Mouse (Mus musculus) midbrain, embryonic 12.5 days (tissue): ENCODE data around the gene Atp11a. TPM values are rescaled to one million over a fixed set of nuclear protein-coding genes. Genes with fewer than 3 reads are reported as not detected.

ENCODE experiments used
- ATAC-seq: fragments of 200-750 bp; cut with Nextera tagmentation; 2 replicates; pipeline ENCODE4 v1.8.0; 2017; ENCODE audit warnings: low read depth, moderate TSS enrichment, moderate library complexity; ENCODE audit not compliant: low FRiP score
- H3K27ac ChIP-seq: fragments of 300-500 bp; sonication (generic); replicated peaks from 2 replicates; pipeline ENCODE4 v1.5.1; 2016; ENCODE audit warnings: mild to moderate bottlenecking
- H3K27me3 ChIP-seq: fragments of 300-500 bp; sonication (generic); 2 replicates; pipeline ENCODE4 v1.6.1; 2016; ENCODE audit warnings: mild to moderate bottlenecking
- H3K36me3 ChIP-seq: fragments of 300-500 bp; sonication (generic); 2 replicates; pipeline ENCODE4 v1.6.1; 2016
- H3K4me1 ChIP-seq: fragments of 300-500 bp; sonication (generic); 2 replicates; pipeline ENCODE4 v1.6.1; 2016
- H3K4me2 ChIP-seq: fragments of 300-500 bp; sonication (generic); replicated peaks from 2 replicates; pipeline ENCODE4 v1.6.1; 2016; ENCODE audit warnings: mild to moderate bottlenecking, moderate library complexity
- H3K4me3 ChIP-seq: fragments of 300-500 bp; sonication (generic); 2 replicates; pipeline ENCODE4 v1.5.1; 2016; ENCODE audit warnings: mild to moderate bottlenecking
- H3K9ac ChIP-seq: fragments of 300-500 bp; sonication (generic); replicated peaks from 2 replicates; pipeline ENCODE4 v1.6.1; 2016; ENCODE audit warnings: mild to moderate bottlenecking, moderate library complexity
- H3K9me3 ChIP-seq: fragments of 300-500 bp; sonication (generic); 2 replicates; pipeline ENCODE4 v1.6.1; 2016; ENCODE audit warnings: mild to moderate bottlenecking
- WGBS: fragments of 180-500 bp; shearing (Covaris S2); methylation state at CpG from one replicate; pipeline ENCODE4 v1.1.7; 2016; 5-methylcytosine and 5-hydroxymethylcytosine counted together
- polyA plus RNA-seq: library from polyadenylated mRNA; unstranded; fragments of >200 nt; fragmentation: Nextera tagmentation; extraction: Ambion mirVana; gene quantifications from 2 replicates; pipeline ENCODE4 v1.2.1, GENCODE M21; 2016

The Atp11a gene
- polyA plus RNA-seq, result 15.2 and 16.5 TPM in 2 replicates

DNA sequence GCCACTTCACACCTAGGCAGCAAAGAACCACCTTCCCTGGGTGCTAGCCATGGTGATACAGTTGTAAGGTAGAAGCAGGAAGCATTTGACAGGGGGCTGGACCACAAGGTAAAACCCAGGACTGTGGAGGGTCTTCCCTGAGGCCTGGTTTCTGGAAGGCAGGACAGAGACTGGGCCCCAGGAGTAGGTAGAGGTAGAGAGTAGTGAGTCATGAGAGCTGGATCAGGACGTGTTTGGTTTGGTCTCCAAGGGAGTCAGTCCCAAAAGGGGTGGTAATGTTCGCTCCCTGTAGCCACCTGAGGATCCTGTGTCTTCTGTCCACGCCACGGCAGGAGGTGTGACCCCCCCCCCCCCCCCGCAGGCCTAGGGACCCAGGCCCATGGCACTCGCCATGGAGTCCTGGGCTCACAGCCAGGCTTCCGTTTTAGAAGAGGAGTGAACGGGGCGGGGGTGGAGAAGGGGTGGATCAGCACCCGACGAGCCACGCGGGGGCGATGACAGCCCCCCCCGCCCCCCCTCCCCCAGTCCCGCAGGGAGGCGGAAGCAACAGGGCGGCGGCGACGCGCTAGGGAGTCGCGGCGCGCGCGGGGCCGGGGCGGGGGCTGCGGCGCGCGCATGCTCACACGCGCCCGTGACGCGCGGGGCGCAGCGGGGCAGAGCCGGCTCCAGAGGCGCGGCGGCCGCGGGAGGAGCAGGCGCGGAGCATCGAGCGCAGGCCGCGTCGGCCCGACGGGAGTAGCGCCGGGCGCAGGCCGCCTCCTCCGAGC lies at the start of gene Atp11a:
Atp11a (plus strand) TSS at position 624 of the 767 bp plus-strand sequence.
- peak; percentile 90 for ATAC-seq
- peak within 1 kb of the TSS; percentile 93 for H3K4me2 ChIP-seq
- peak within 1 kb of the TSS; percentile 91 for H3K9ac ChIP-seq
- H3K27me3 ChIP-seq, result 0 out of 2 replicates have a peak, but pooled peaks cover 22% of the 10 kb centered on the region
- H3K27ac ChIP-seq, result 0 out of 2 replicates have a peak within 1 kb of the TSS, but pooled peaks have one; percentile 26
- peak within 1 kb of the TSS; percentile 69 for H3K4me3 ChIP-seq
- H3K4me1 ChIP-seq, result peaks cover 24% of the 10 kb centered on the region
- 1% methylated on average over 39 of the region's 62 CpGs for WGBS
- no peaks in the 10 kb centered on the region for H3K36me3 ChIP-seq
- no peaks in the 10 kb centered on the region for H3K9me3 ChIP-seq

DNA sequence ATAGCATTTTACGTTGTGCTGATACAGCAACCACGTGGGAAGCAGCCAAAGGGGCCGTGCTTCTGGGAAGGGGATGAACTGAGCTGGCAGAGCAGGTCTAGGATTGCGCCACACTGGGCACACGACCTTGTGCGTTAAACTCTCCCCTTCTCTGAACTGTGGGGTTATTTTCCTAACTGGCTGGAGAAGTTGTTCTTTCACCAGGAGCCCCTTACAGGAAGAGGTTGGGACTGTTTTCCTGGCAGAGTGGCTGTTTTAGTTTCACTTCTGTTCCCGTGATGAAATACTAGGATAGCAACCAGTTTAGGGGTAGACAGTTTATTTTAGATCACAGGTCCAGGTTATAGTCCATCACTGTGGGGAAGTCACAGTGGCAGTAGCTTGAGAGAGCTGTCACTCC lies 45.2 kb upstream of the Atp11a start:
- H3K36me3 ChIP-seq, result no peaks in the 10 kb centered on the region
- no peak overlapping the region for H3K9ac ChIP-seq
- no peaks in the 10 kb centered on the region for H3K9me3 ChIP-seq
- H3K4me2 ChIP-seq, result no peak overlapping the region
- no peak overlapping the region for H3K4me3 ChIP-seq
- H3K4me1 ChIP-seq, result no peaks in the 10 kb centered on the region
- WGBS, result 83% methylated on average over 7 of the region's 7 CpGs
- no peak overlapping the region for H3K27ac ChIP-seq
- H3K27me3 ChIP-seq, result no peaks in the 10 kb centered on the region; the same call in 1 of the 2 replicates
- ATAC-seq, result no peak

DNA sequence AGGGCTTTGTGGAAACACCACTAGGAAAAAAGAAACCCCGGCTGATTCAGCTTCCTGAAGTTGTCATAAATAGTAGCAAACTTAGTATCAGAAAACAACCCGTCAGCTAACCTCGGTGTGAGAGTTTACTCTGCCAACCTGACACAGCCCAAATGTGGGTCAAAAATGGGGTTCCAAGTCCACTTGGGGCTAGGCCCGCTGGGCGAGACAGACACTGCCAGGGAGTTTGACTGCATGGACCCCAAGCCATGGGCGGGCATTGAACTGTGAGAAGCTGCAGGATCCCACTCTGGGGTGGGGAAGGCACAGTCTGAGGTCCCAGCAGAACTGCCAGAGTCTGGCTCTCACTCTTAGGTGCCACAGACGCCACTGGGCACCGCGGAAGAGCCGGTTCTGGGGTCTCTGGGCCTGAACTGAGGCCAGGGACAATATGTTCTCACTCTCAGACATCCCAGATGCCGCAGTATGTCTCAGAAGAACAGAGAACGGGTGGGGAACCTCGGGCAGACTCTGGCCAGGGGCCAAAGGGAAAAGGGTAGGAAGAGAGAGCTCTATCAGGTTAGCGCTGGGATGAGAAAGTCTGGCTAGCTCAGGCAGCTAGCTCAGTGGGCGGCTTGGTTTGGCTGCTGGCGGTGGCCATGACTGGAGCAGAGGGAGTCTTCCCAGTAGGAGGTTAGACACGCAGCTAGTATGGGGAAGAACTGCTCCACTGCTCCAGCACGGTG lies 40.8 kb upstream of the Atp11a start:
- WGBS, result 87% methylated on average over 18 of the region's 18 CpGs
- no peak overlapping the region for H3K27ac ChIP-seq
- ATAC-seq, result no peak
- H3K4me3 ChIP-seq, result no peak overlapping the region
- H3K27me3 ChIP-seq, result peaks cover 4% of the 10 kb centered on the region; the same call in 1 of the 2 replicates
- H3K4me1 ChIP-seq, result peaks cover 7% of the 10 kb centered on the region
- H3K9me3 ChIP-seq, result no peaks in the 10 kb centered on the region
- H3K4me2 ChIP-seq, result no peak overlapping the region
- no peaks in the 10 kb centered on the region for H3K36me3 ChIP-seq
- H3K9ac ChIP-seq, result no peak overlapping the region

DNA sequence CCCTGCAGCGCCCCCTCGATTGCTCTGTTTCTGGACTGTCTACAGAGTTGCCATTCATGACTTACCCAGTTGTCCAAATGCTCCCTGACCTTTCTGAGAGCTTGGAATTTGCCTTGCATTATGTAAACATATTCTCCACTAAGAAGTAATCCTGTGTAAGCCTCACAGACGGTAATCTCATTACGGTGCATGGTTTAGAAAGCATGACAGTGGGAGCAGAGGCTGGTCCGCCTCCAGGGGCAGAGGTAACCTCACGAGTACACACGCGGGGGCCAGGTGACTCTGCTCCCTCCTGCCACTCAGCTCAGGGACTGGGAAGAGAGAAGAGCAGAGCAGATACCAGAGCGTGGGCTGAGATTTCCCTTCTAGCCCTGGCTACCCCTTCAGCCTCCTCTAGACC lies 37.7 kb upstream of the Atp11a start:
- Histone ChIP-seq H3K9ac (no peak overlapping the region), H3K4me2 (no peak overlapping the region), H3K9me3 (no peaks in the 10 kb centered on the region), H3K27me3 (peaks cover 10% of the 10 kb centered on the region; the same call in 1 of the 2 replicates), H3K36me3 (no peaks in the 10 kb centered on the region), H3K27ac (no peak overlapping the region), H3K4me1 (peaks cover 9% of the 10 kb centered on the region), H3K4me3 (no peak overlapping the region)
- no peak for ATAC-seq
- WGBS, result 44% methylated on average over 9 of the region's 9 CpGs

DNA sequence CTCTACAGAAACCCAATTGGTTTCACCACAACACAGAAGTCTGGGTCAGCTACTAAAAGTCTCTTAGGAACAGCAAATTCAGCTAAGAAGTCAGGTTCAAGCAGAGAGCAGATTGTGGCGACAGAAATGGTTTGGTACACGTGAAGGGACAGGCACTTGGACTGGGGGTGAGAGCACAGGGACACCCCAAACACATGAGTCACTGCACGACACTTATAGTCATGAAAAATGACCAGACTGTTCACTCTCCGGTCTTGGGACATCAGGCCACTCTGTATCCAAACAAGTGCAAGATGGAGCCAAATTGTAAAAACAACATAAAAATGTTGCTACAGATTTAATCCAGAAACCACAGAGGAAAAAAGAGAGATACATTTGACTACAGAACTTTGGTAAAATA lies 28.2 kb upstream of the Atp11a start:
- Histone ChIP-seq H3K4me3 (no peak overlapping the region), H3K9me3 (no peaks in the 10 kb centered on the region), H3K27ac (no peak overlapping the region), H3K9ac (no peak overlapping the region), H3K4me2 (no peak overlapping the region), H3K27me3 (no peaks in the 10 kb centered on the region), H3K36me3 (no peaks in the 10 kb centered on the region), H3K4me1 (peaks cover 5% of the 10 kb centered on the region; the same call in 1 of the 2 replicates)
- 86% methylated on average over 4 of the region's 4 CpGs for WGBS
- no peak for ATAC-seq

DNA sequence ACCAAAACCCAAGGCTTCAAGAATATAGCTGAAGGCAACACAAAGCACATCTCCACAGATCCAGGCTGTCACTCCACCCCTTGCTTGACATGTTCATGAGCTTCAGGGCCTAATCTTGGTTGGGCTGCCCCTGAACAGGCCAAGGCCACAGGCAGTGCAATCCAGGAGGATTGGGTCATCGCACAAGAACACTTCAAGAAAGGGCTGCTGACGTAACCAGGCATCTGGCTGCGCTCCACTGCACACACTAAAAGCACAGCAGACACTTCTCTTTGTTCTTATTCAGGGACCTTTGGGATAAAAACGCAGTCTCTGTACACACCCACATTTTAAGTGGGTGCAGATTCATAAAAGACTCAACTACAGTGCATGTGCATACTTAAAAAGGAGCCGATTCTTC lies 26.0 kb upstream of the Atp11a start:
- no peak overlapping the region for H3K4me3 ChIP-seq
- no peak overlapping the region for H3K9ac ChIP-seq
- H3K27me3 ChIP-seq, result no peaks in the 10 kb centered on the region
- H3K9me3 ChIP-seq, result no peaks in the 10 kb centered on the region
- 30% methylated on average over 5 of the region's 5 CpGs for WGBS
- H3K36me3 ChIP-seq, result no peaks in the 10 kb centered on the region
- no peak overlapping the region for H3K27ac ChIP-seq
- H3K4me2 ChIP-seq, result no peak overlapping the region
- peaks cover 5% of the 10 kb centered on the region; the same call in 1 of the 2 replicates for H3K4me1 ChIP-seq
- peak; percentile 54; the same call in 1 of the 2 replicates for ATAC-seq

DNA sequence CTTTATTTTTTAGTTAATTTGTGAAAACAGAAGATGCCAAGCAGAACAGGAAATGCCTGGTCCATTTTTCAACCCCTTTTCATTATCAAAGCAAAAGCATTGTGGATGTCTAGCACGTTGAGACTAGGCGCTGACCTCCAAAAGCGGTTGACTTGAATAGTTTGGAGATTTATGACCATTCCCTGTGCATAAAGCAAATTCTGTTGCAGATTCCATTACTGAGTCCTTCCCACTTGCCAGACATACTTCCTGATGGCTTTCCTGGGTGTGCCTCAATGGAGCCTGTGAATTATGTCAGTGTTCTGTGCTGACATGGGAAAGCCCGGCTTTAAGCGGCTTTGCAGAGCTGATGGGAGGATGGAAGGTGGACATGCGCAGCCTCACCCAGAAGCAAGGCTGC lies 24.4 kb upstream of the Atp11a start:
- no peak overlapping the region for H3K9ac ChIP-seq
- H3K4me1 ChIP-seq, result peaks cover 5% of the 10 kb centered on the region; the same call in 1 of the 2 replicates
- H3K9me3 ChIP-seq, result no peaks in the 10 kb centered on the region
- WGBS, result 92% methylated on average over 6 of the region's 6 CpGs
- no peak for ATAC-seq
- no peak overlapping the region for H3K4me2 ChIP-seq
- no peak overlapping the region for H3K4me3 ChIP-seq
- H3K27me3 ChIP-seq, result no peaks in the 10 kb centered on the region
- H3K36me3 ChIP-seq, result no peaks in the 10 kb centered on the region
- H3K27ac ChIP-seq, result no peak overlapping the region

DNA sequence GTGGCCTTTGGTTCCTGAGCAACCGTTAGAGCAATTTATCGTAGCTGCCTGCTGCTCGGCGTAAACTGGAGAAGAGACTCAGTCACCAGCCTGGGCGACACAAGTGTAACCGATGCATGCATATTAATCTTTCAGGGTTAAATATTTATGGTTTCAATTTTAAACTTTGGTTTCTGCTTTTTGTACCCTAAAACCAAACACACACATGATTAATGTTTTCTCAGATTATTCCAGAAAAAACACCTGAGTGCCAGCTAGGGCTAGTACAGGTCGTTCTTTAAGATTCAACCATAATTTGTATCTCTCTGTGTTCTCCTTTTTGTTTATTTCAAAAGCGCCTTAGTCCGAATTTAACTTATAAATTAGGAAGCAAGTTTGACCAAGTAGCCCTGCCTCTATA lies 17.7 kb upstream of the Atp11a start:
- WGBS, result 85% methylated on average over 9 of the region's 9 CpGs
- no peak for ATAC-seq

DNA sequence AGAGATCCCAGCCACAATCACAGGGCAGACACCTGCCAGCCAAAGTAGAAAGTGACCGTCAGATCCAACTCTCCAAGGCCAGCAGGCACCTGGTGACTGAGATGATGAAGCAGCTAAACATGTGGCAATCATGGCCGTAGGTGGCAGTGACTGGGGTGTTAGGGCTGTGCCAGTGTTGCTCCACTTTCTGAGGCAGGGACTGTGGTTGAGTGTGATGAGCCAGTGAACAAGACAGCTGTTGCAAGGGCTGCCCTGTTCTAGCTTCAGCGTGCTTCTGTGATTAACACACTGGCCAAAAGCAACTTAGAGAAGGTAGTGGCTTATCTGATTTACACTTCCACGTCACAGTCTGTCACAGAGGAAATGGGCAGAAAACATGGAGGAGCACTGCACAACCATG lies 13.4 kb upstream of the Atp11a start:
- H3K36me3 ChIP-seq, result no peaks in the 10 kb centered on the region
- H3K9me3 ChIP-seq, result no peaks in the 10 kb centered on the region; the same call in 1 of the 2 replicates
- 84% methylated on average over 4 of the region's 4 CpGs for WGBS
- ATAC-seq, result no peak
- no peak overlapping the region for H3K4me3 ChIP-seq
- no peak overlapping the region for H3K4me2 ChIP-seq
- no peak overlapping the region for H3K9ac ChIP-seq
- H3K4me1 ChIP-seq, result no peaks in the 10 kb centered on the region
- no peak overlapping the region for H3K27ac ChIP-seq
- H3K27me3 ChIP-seq, result no peaks in the 10 kb centered on the region

More for the DNA sequence above, 17.7 kb upstream of the Atp11a start:
- H3K9me3 ChIP-seq, result no peaks in the 10 kb centered on the region
- H3K36me3 ChIP-seq, result no peaks in the 10 kb centered on the region
- no peak overlapping the region for H3K4me2 ChIP-seq
- H3K9ac ChIP-seq, result no peak overlapping the region
- H3K27ac ChIP-seq, result no peak overlapping the region
- H3K4me3 ChIP-seq, result no peak overlapping the region
- no peaks in the 10 kb centered on the region for H3K27me3 ChIP-seq
- H3K4me1 ChIP-seq, result no peaks in the 10 kb centered on the region

DNA sequence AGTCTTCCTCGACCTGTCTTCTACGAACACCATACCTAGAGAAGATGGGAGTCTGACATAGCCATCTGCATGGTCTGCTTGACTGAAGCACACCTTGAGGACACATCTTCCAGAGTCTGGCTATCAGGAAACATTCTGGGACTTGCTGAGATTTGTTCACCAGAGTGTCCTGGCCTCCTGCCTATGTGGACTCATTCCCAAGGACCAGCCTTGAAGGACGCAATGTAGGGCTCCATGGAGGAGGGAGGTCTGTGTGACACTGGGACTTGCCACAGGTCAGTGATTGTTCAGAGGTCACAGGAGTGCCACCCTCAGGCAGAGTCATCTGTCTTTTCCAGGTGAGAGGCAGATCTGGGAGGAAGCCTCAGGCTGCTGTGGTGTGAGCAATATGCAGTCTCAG lies 8.6 kb upstream of the Atp11a start:
- Histone ChIP-seq H3K27ac (no peak overlapping the region), H3K4me2 (no peak overlapping the region), H3K4me1 (no peaks in the 10 kb centered on the region), H3K9ac (no peak overlapping the region), H3K9me3 (no peaks in the 10 kb centered on the region; the same call in 1 of the 2 replicates), H3K36me3 (no peaks in the 10 kb centered on the region), H3K27me3 (no peaks in the 10 kb centered on the region), H3K4me3 (no peak overlapping the region)
- no peak for ATAC-seq
- WGBS, result 97% methylated on average over 3 of the region's 3 CpGs

DNA sequence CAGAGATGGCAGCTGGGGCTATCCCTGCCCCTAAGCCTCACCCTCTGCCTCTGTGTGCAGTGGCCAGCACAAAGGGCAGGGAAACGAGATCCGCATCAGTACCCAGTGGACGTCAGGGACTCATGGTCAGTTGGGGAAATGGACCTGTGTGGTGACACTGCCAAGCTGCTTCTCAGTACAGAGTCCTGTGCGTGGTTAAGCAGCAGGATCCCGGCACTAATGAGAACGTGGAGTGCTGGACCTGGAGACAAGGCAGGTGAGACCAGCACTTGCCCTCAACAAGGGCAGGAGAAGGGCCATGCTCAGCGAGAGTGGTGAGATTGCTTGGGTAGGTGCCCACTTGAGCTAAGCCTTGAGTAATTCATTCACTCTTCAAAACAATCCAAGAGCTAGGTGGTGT lies 7.7 kb upstream of the Atp11a start:
- no peak for ATAC-seq
- no peak overlapping the region for H3K9ac ChIP-seq
- no peaks in the 10 kb centered on the region for H3K4me1 ChIP-seq

DNA sequence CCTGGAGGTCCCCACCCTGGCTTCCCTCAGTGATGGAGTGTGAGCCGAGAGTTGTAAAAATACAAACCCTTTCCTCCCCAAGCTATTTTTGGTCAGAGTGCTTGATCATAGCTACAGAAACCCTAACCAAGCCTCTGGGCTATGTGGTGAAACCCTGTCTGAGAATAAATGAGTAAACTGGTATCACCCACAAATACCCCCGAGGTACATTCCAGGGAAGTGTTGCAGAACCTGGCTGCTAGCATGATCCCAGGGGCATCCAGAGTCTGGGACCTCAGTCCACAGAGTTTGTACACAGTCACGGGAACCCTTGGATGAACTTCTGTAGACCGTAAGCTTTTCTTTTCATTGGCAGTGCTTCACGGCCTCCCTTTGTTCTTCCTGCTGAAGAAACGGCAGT lies 3.8 kb upstream of the Atp11a start:
- H3K4me3 ChIP-seq, result no peak overlapping the region
- H3K4me1 ChIP-seq, result peaks cover 12% of the 10 kb centered on the region
- no peaks in the 10 kb centered on the region for H3K36me3 ChIP-seq
- no peak for ATAC-seq
- no peak overlapping the region for H3K9ac ChIP-seq
- 0 out of 2 replicates have a peak, but pooled peaks cover 14% of the 10 kb centered on the region for H3K27me3 ChIP-seq
- no peak overlapping the region for H3K27ac ChIP-seq
- no peak overlapping the region for H3K4me2 ChIP-seq
- H3K9me3 ChIP-seq, result no peaks in the 10 kb centered on the region
- WGBS, result 74% methylated on average over 6 of the region's 6 CpGs

More for the DNA sequence above, 7.7 kb upstream of the Atp11a start:
- Histone ChIP-seq H3K27ac (no peak overlapping the region), H3K27me3 (0 out of 2 replicates have a peak, but pooled peaks cover 5% of the 10 kb centered on the region), H3K9me3 (no peaks in the 10 kb centered on the region; the same call in 1 of the 2 replicates), H3K4me2 (no peak overlapping the region), H3K36me3 (no peaks in the 10 kb centered on the region), H3K4me3 (no peak overlapping the region)
- WGBS, result 86% methylated on average over 7 of the region's 7 CpGs
